Mouse (Mus musculus) MEL (cell line): ENCODE data around the gene Oscp1.

Experiments used
- CTCF ChIP-seq, 3 experiments: IDR thresholded peaks in 2 of 3; conservative IDR thresholded peaks in 1 of 3; 2 replicates each; pipeline ENCODE4 v1.5.1; 2011 to 2012; ENCODE audit warnings: low read length in 3 of 3, low read depth in 2 of 3, mild to moderate bottlenecking in 2 of 3, improper control_type of control experiment in 1 of 3, inconsistent platforms in 1 of 3, mixed read lengths in 1 of 3, moderate library complexity in 1 of 3; ENCODE audit not compliant: control insufficient read depth in 1 of 3, insufficient read depth in 1 of 3, poor library complexity in 1 of 3, severe bottlenecking in 1 of 3
- GABPA ChIP-seq: IDR thresholded peaks from 2 replicates; pipeline ENCODE4 v1.6.1; 2012; ENCODE audit warnings: low read depth, mild to moderate bottlenecking, inconsistent platforms, low read length, improper control_type of control experiment, moderate library complexity
- GATA1 ChIP-seq: IDR thresholded peaks from 2 replicates; pipeline ENCODE4 v1.6.1; 2011; ENCODE audit warnings: low read depth, low read length, improper control_type of control experiment
- MYC ChIP-seq: IDR thresholded peaks from 2 replicates; pipeline ENCODE4 v1.6.1; 2011; ENCODE audit warnings: low read depth, mild to moderate bottlenecking, low read length, improper control_type of control experiment, moderate library complexity
- POLR2A ChIP-seq, 2 experiments: IDR thresholded peaks; 2 replicates each; pipeline ENCODE4 v1.6.1; 2011 to 2012; ENCODE audit warnings: low read length in 2 of 2, mild to moderate bottlenecking in 2 of 2, control low read depth in 1 of 2, improper control_type of control experiment in 1 of 2, low read depth in 1 of 2, moderate library complexity in 1 of 2; ENCODE audit not compliant: control insufficient read depth in 1 of 2, insufficient read depth in 1 of 2, poor library complexity in 1 of 2
- RCOR1 ChIP-seq: IDR thresholded peaks from 2 replicates; pipeline ENCODE4 v1.6.1; 2012; ENCODE audit warnings: low read depth, mild to moderate bottlenecking, inconsistent platforms, low read length, improper control_type of control experiment

- TF ChIP-seq GATA1 (no peak), RCOR1 (no peak), POLR2A (IDR thresholded peaks at IDR 0.05; ENCODE audit: control insufficient read depth in 1 of 2, insufficient read depth in 1 of 2, low read depth in 1 of 2, low read length in 2 of 2, poor library complexity in 1 of 2) (no peak), CTCF (IDR thresholded peaks at IDR 0.05 in 2 of 3, conservative IDR thresholded peaks at IDR 0.05 in 1 of 3; ENCODE audit: control insufficient read depth in 1 of 3, insufficient read depth in 1 of 3, low read depth in 2 of 3, low read length in 3 of 3, poor library complexity in 1 of 3, severe bottlenecking in 1 of 3) (no peak), GABPA (no peak), MYC (no peak)
These were observed 23.0 kb upstream of the Oscp1 start for GRCm38 (mm10) chr4:126035413-126035812.
